Mouse (Mus musculus) lung, postnatal 0 days (tissue): ENCODE results near the gene Slamf8.

Source experiments
- CTCF ChIP-seq: IDR thresholded peaks from 2 replicates; pipeline ENCODE4 v1.5.1; 2016; ENCODE audit warnings: antibody characterized with exemption, mild to moderate bottlenecking
- EP300 ChIP-seq: IDR thresholded peaks from 2 replicates; pipeline ENCODE4 v1.6.1; 2016; ENCODE audit warnings: antibody characterized with exemption, mild to moderate bottlenecking, control low read depth

GRCm38 (mm10) chr1:172617365-172618076 lies 27.2 kb upstream of the Slamf8 start:
- TF ChIP-seq CTCF (no peak), EP300 (no peak)
